Mouse (Mus musculus) liver, embryonic 14.5 days (tissue): ENCODE measurements at regions not wholly inside any gene's neighbourhood (a gene's known extent, or its start where the extent isn't known, plus 50 kb on each side); places are given as distances from the start of the nearest gene placed in this dataset.

Experiments used
- ATAC-seq: fragments of 200-750 bp; cut with Nextera tagmentation; 2 replicates; pipeline ENCODE4 v1.8.0; 2017; ENCODE audit warnings: moderate number of reproducible peaks, mild to moderate bottlenecking, moderate library complexity; ENCODE audit not compliant: insufficient read depth
- DNase-seq, 3 experiments: peaks; one replicate each; pipeline ENCODE4 v3.0.0-alpha.2; 2012 to 2013; ENCODE audit warnings: low read depth in 3 of 3, low spot score in 3 of 3
- H3K27ac ChIP-seq: fragments of 300-500 bp; sonication (generic); 2 replicates; pipeline ENCODE4 v1.5.1; 2014; ENCODE audit warnings: moderate library complexity, mild to moderate bottlenecking, control low read depth, inconsistent platforms
- H3K27me3 ChIP-seq: fragments of 300-500 bp; sonication (generic); 2 replicates; pipeline ENCODE4 v1.6.1; 2014; ENCODE audit warnings: mild to moderate bottlenecking, low read length, moderate library complexity; ENCODE audit not compliant: control insufficient read depth, insufficient read depth
- H3K36me3 ChIP-seq: fragments of 300-500 bp; sonication (generic); replicated peaks from 2 replicates; pipeline ENCODE4 v1.6.1; 2014; ENCODE audit warnings: low read depth; ENCODE audit not compliant: control insufficient read depth, insufficient read depth
- H3K4me1 ChIP-seq, 2 experiments: fragments of 200-500 bp in 1 of 2; fragments of 300-500 bp in 1 of 2; sonication (generic) in 1 of 2; replicated peaks; 2 replicates each; pipeline ENCODE4 v1.6.1; 2012 to 2014; ENCODE audit warnings: antibody characterized with exemption in 1 of 2, inconsistent platforms in 1 of 2, low read length in 1 of 2; ENCODE audit not compliant: control insufficient read depth in 2 of 2, insufficient read depth in 2 of 2
- H3K4me2 ChIP-seq: fragments of 300-500 bp; sonication (generic); 2 replicates; pipeline ENCODE4 v1.6.1; 2014; ENCODE audit warnings: low read depth, mild to moderate bottlenecking, control low read depth, moderate library complexity
- H3K4me3 ChIP-seq, 2 experiments: fragments of 200-500 bp in 1 of 2; fragments of 300-500 bp in 1 of 2; sonication (generic) in 1 of 2; 2 replicates each; pipeline ENCODE4 v1.5.1; 2012 to 2014; ENCODE audit warnings: low read depth in 2 of 2, low read length in 2 of 2, mild to moderate bottlenecking in 2 of 2, control low read depth in 1 of 2, inconsistent platforms in 1 of 2, moderate library complexity in 1 of 2; ENCODE audit not compliant: insufficient read depth in 1 of 2
- H3K9ac ChIP-seq: fragments of 300-500 bp; sonication (generic); replicated peaks from 2 replicates; pipeline ENCODE4 v1.6.1; 2014; ENCODE audit warnings: mild to moderate bottlenecking, control low read depth, moderate library complexity
- H3K9me3 ChIP-seq: fragments of 300-500 bp; sonication (generic); 2 replicates; pipeline ENCODE4 v1.6.1; 2016; ENCODE audit warnings: low read length, mixed read lengths; ENCODE audit not compliant: control insufficient read depth
- CTCF ChIP-seq: IDR thresholded peaks from 2 replicates; pipeline ENCODE4 v1.5.1; 2016; ENCODE audit warnings: antibody characterized with exemption, low read depth, control low read depth
- EP300 ChIP-seq: IDR thresholded peaks from 2 replicates; pipeline ENCODE4 v1.6.1; 2016; ENCODE audit warnings: antibody characterized with exemption, low read depth
- WGBS: fragments of 180-500 bp; shearing (Covaris S2); extraction: QIAGEN DNeasy Blood & Tissue Kit; methylation state at CpG from one replicate; pipeline ENCODE4 v1.1.7; 2014; ENCODE audit not compliant: insufficient replicate concordance; 5-methylcytosine and 5-hydroxymethylcytosine counted together

DNA sequence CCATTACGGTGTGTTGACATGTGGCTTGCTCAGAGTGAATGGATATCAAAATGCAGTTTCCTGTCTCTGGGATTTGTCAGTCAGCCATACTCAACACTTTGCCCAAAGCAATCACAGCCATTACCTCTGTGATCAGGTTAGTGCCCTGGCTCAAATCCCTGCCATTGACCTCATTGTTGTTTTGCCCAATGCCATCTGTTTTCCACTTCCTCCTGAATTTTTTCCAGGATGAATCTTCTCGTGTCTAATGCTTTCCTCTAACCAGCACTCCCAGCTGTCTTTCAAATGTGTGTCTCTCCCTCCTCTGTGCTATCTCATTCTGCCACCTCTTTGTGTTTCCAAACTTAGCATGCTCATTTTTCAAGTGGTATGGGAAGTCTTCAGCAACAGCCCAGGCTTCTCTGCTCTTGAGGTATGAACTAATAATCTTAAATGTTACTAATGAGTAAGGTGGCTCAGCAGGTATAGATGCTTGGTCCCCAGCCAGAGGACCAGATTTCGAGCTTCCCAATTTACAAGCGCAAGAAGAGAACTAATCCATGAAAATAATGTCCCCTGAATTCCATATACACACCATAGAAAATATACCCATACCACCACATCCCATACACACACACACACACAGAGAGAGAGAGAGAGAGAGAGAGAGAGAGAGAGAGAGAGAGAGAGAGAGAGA lies 397.2 kb upstream of the Clnk start:
- Histone ChIP-seq H3K4me3 (no peak overlapping the region), H3K27ac (no peak overlapping the region), H3K36me3 (no peaks in the 10 kb centered on the region), H3K4me2 (no peak overlapping the region), H3K9me3 (no peaks in the 10 kb centered on the region), H3K9ac (no peak overlapping the region), H3K27me3 (no peaks in the 10 kb centered on the region), H3K4me1 (no peaks in the 10 kb centered on the region)
- no peak for TF ChIP-seq CTCF
- no peak for TF ChIP-seq EP300
- ATAC-seq (no peak), DNase-seq (no peak)
- 47% methylated on average over 4 of the region's 4 CpGs for WGBS

DNA sequence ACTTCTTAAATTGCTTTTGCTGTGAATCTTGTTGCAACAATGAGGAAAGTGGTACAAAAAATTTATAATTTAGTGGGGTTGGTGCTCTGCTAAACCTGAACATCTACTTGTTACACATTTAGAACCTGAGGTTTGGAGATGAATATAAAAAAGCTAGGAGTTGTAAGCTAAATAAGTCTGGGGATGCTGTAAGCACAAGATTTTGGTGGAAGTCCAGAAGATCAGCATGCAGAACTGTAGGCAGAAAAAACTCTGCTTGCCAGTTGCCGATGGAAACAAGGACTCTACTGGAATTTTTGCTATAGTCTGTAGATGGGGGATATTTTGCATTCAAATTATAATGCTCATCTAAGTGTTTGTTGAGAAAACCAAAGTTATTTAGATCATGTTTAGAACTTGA lies 390.5 kb upstream of the Clnk start:
- no peaks in the 10 kb centered on the region for H3K36me3 ChIP-seq
- H3K4me2 ChIP-seq: no peak overlapping the region
- H3K9me3 ChIP-seq: no peaks in the 10 kb centered on the region
- 73% methylated on average over 1 of the region's 1 CpGs for WGBS
- no peaks in the 10 kb centered on the region for H3K4me1 ChIP-seq
- ATAC-seq (no peak), DNase-seq (no peak)
- H3K27me3 ChIP-seq: no peaks in the 10 kb centered on the region
- no peak overlapping the region for H3K27ac ChIP-seq
- TF ChIP-seq CTCF (no peak), EP300 (no peak)
- H3K4me3 ChIP-seq: no peak overlapping the region
- H3K9ac ChIP-seq: no peak overlapping the region

DNA sequence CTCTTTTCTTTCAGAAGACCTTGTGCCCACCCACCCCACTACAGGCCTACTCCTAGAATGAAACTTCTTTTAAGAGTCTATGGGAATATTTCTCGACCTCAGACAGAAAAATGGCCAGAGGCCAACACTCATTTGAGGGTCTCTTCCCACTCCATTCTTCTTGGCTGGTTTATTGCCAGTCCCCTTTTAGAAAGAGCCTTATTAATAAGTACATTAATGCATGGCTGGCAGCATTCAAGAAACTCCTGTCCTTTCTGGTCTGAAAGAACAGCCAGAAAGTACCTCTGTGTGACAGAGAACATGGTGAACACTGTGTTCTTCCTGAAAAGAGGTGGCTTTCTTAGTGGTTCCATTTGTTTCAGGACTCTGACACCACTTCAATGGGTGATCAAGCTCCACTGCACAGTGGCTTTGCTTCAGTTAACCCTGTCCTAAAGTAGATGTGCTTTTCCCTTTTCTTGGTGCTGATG lies 384.1 kb upstream of the Clnk start:
- H3K9ac ChIP-seq: no peak overlapping the region

DNA sequence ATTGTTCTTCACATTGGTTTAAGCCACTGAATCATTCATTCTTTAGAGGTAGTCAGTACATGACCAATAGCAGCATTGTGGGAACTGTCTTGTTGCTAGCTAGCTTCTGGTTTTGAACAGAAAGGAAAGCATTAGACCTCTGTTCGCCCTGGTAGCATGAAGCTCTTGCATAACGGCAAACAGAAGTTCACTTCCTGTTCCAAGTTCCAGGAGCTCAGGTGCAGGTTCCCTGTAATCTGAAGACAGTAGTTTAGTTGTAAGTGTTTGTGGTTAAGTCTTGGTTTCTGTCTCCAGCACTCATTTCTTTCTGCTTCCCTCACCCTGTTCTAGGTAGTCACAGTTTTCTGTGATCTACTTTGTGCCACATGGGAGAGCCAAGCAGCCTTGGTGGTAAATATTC lies 381.1 kb upstream of the Clnk start:
- H3K9me3 ChIP-seq: no peaks in the 10 kb centered on the region
- no peak overlapping the region for H3K4me3 ChIP-seq
- no peak for ATAC-seq
- no peak for DNase-seq
- H3K27me3 ChIP-seq: no peaks in the 10 kb centered on the region
- no peak overlapping the region for H3K4me2 ChIP-seq
- no peaks in the 10 kb centered on the region for H3K36me3 ChIP-seq
- no peak for TF ChIP-seq EP300
- TF ChIP-seq CTCF: no peak
- 24% methylated on average over 2 of the region's 2 CpGs for WGBS
- H3K9ac ChIP-seq: no peak overlapping the region
- no peaks in the 10 kb centered on the region for H3K4me1 ChIP-seq
- no peak overlapping the region for H3K27ac ChIP-seq

More for the DNA sequence above, 384.1 kb upstream of the Clnk start:
- no peak overlapping the region for H3K4me2 ChIP-seq
- H3K27me3 ChIP-seq: no peaks in the 10 kb centered on the region
- no peaks in the 10 kb centered on the region for H3K4me1 ChIP-seq
- H3K36me3 ChIP-seq: no peaks in the 10 kb centered on the region
- 27% methylated on average over 1 of the region's 1 CpGs for WGBS
- no peak overlapping the region for H3K4me3 ChIP-seq
- H3K9me3 ChIP-seq: no peaks in the 10 kb centered on the region
- no peak overlapping the region for H3K27ac ChIP-seq
- DNase-seq: no peak
- ATAC-seq: no peak
- no peak for TF ChIP-seq CTCF
- TF ChIP-seq EP300: no peak

DNA sequence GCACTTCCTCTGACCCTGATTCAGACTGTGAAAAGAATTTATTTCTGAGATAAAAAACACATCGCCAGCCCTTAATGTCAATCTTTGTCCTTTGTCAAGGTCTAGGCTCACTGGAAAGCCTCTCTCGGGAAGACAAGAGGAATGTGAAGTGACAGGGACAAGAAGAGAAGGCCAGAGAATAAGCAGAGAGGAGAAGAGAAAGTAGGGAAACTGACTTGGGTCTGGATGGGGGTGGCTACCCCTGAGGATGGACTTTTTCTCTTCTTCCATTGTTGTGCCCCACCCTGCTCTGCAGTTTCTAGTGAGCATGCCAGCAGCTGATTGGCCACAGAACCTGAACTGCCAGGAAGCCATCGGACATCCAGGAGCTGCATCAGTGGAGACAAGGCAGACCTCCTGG lies 375.6 kb upstream of the Clnk start:
- Histone ChIP-seq H3K36me3 (no peaks in the 10 kb centered on the region), H3K4me1 (no peaks in the 10 kb centered on the region), H3K4me2 (no peak overlapping the region), H3K4me3 (no peak overlapping the region), H3K27ac (no peak overlapping the region), H3K9me3 (no peaks in the 10 kb centered on the region), H3K27me3 (no peaks in the 10 kb centered on the region), H3K9ac (no peak overlapping the region)
- 57% methylated on average over 3 of the region's 3 CpGs for WGBS
- DNase-seq: no peak
- no peak for TF ChIP-seq CTCF
- TF ChIP-seq EP300: no peak
- ATAC-seq: no peak
